Mouse (Mus musculus) urinary bladder, adult 2 months (tissue): Measurements from ENCODE around the gene Otulinl. TPM values are rescaled to one million over a fixed set of nuclear protein-coding genes. Genes with fewer than 3 reads are reported as not detected.
"Not testable (repeated sequence)": the region's sequence is repeated elsewhere in the genome, so short reads cannot be mapped to it uniquely, and the experiment has no call there.

ENCODE experiments used
- DNase-seq: peaks from one replicate; pipeline ENCODE4 v3.0.0; 2022; ENCODE audit warnings: low spot score
- polyA plus RNA-seq: library from polyadenylated mRNA; depleted of rRNA; stranded (reverse); fragments of >200 nt; gene quantifications from 2 replicates; pipeline ENCODE4 v1.2.3, GENCODE M21; 2012; rRNA removed

The Otulinl gene
- polyA plus RNA-seq = 12.6 and 14.9 TPM in 2 replicates

DNA sequence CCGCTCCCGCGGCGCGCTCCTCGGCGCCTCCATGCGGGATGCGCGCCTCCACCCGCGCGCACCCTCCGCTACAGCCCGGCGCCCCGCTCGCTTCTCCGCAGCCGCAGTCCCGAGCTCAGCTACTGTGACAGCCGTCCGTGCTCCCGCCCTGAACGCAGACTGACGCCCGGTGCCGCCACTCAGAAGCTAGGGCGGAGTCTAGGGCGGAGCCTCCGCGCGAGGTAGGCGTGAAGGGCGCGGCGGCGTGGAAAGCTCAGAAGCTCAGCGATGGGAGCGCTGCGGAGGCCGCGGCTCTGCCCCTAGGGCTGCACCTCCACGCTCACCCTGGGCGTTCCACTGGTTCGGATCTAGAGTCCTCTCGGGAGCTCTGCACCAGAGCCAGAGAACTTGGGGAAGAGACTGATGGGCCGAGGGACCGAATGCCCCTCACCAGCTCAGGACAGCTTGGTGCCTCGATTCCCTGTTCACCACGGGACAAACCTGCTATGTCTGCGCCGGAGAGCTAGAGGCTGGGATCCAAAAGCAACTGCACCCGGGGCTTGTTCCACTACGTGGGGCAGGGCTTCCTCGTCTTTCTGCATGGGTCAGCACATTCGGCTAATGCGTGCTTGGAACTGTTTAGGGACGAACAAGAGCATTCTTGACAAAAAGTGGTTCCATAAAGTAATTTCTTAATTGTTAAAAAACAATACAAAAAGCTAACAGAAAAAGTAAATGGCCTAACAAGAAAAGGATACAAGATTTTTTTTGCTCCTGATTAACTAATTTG is at the start of gene Otulinl:
Otulinl (minus strand) TSS at position 161 of the 769 bp plus-strand sequence.
- peak; percentile 88 for DNase-seq

DNA sequence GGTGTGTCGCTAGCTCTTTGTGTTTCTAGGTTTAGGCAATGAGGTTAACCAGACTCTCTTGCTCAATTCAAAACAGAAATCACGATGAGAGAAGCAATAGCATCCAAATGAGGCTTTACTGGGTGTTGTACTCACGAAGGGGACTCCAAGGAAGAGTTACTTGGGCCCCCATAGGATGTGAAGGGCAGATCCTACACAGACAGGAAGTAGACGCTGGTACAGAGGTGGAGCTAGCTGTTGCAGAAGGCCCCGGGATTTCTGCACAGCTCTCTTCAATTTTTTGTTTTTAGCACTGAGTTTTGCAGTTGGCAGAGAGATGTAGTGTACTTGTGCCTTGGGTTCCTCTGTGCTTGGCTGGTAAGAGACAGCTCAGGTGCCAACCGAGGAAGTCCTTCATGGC is 44.8 kb upstream of the Otulinl start:
- no peak for DNase-seq

DNA sequence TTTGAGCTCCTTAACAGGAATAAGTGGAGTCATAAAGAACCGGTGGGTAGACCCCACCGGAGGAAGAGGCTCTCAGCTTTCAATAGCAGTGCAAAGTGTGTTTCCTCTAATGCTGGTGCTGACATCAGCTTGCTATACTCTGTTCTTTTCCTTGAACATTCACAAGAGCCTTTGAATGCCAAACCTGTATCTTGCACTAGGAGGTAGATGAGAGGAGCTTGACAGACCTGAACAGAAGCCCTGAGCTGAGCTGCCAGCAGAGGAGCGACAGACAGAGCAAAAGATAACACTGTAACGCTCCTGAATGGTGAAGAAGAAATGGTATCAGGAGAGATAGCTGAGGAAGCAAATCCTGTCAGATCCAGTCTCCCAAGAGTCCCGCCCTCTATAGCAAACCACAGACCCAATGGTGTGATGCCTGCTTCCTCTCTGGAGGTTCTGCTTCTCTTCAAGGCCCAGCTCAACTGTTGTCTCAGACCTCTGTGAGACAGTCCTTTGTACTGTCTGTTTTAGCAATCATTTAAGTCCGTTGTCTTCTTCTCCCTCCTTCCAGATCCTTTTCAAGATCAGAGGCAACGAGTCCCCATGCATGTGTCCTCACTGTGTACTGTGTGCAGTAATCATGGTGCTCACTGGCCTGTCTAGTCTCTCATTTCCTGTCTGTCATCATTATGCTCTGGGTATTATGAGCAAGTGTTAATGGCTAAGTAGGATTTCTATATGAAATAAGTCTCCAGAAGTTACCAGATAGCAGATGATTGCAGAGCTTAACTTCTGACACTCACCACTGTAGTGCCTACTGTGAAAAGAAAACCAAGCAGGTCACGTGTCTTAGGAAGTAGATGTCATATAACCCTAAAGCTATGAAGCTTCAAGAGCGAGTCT is 43.7 kb upstream of the Otulinl start:
- no peak for DNase-seq

DNA sequence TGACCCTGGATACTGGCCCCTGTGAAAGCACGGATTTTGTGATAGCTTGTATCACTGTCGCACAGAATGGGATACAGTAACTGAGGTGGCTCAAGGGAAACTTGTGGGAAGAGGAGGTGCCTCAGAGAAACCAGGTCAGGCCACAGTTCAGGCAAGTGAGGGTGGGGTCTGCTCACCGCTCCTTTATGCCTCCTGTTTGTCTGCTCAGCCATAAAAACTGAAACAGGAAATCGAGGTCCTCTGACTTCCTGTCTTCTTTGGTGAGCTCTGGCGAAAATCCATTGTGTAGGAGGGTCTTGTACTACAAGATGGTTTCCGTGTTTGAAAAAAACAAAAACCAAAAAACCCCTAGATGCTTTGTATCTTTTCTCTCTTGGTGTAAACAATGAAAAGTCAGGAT is 42.9 kb upstream of the Otulinl start:
- DNase-seq = no peak

DNA sequence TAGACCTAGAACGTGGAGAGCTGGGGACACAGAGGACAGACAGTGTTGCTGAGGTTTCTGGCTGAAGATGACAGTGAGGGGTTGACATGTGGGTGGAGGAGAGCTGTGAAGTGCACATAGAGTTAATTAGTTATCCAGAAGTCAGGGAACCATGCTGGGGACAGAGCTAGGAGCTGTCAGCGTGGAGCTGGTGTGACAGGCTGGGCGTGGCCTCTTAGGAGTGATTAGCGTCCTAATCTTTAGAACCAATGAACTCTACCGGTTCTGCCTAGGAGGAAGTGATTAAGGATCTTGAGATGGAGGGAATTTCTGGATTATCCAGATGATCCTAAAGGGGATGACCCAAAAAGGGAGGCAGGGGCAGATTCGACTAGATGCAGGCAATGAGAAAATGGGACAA is 42.4 kb upstream of the Otulinl start:
- DNase-seq = no peak

DNA sequence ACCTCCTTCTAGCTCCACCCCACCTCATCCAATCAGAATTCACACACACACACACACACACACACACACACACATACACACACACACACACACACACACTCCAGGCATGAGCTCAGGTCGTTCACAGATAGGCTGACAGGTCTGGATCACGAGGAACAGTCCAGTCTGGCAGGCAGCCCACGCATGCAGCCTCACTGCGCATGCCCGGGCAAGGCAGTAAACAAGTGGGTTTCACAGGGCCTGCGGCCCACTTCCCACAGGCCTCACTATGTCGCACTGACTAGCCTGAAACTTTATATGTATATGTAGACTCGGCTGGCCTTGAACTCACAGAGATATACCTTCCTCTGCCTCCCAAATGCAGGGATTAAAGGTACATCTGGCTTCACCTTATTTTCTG is 38.9 kb upstream of the Otulinl start:
- DNase-seq = not testable (repeated sequence)

DNA sequence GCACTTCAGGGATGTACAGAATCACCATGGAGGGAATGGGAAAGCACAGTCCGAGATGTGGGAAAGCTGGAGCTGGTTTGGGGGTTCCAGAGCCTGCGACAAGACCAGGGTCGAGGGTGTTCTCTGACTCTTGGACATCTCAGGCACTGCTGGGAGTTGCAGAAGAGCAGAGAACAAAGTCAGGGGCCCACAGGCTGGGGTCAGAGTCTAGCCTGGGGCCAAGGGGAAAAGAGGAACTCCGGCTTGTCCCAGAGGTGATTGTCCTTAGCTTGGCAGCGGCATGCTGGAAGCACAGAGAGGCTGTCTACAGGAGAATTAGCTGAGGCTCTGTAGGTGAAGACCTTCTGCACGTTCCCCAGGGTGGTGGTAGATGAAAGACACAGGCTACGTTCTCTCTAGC is 37.3 kb upstream of the Otulinl start:
- no peak for DNase-seq

DNA sequence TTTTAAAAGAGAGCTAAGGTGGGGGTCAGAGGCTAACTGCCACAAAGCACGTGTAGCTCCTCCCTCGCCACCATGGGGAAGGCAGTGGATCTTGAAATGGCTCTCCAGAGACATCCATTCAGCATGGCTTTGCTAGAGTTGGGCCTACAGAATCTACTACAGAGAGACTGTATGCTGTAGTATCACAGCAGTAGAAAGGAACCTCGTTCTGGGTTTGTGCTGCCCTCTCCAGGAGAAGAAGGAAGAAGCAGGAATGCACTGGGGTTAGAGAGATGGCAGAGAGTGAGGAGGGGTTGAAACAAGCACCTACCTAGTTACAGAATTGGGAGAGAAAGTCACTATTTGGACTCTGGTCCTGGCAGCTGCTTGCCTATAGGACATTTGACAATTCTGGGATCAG is 34.0 kb upstream of the Otulinl start:
- DNase-seq = no peak

DNA sequence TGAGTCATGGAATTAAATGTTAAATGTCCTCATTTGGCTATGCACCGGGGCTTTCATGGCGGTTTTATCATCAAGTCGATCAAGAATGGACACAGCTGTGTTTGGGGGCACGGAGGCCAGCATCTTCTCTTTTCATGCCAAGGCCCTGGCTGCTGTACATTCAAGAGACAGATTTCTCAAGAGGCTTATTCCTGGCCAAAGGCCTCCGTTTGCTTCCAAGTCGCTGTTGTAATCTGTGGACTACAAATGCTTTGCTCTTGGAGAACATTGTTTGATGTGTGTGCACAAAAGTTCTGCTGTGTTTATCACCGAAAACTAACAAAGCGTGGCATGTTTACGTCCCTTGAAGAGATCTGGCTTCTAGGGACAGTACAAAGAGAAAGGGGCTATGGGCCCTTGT is 29.3 kb upstream of the Otulinl start:
- DNase-seq = no peak

DNA sequence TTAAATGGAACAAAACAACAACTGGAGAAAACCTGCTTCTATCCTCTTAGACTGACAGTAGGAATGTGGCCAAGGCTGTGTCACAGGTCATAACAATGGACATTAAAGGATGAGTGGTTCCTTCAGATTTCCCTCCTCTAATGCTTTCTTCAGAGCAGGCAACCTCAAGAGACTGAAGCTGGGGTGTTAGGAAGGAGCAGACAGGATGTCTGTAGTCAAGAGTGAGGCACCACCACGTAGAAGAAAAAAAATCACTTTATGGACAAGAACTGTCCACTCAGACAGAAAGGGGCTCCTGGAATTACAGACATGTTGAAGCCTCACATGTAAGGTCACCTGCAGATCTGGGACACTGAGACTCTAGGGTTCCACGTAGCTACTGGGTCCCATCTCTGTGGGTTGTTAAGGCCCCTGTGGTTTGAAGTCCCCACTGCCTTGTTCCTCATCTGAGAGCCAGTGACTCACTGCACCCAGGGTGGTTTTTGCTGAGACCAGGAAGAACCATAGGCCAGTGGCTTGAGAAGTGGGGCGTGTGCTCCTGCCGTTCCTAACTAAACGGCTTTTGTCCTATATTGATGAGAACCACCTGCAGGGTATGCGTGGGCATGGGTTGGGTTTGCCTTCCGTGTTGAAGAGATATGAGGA is 27.7 kb upstream of the Otulinl start:
- DNase-seq = no peak

DNA sequence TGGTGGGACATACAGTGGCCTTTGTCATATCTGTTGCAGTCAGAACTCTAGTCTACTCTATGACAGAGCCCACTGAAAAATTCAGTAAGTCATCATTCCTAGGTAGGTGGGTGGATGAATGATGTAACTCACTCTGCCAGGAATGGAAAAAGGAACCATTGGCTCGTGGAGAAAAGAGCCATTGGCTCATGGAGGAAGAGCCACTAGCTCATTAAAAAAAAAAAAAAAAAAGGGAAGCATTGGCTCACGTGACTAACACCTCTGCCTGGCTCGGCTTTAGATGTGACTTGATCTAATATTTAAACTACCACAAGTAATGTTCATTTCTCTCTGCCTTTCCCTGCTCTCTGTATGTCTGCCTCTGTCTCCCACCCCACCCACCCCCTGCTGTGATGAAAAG is 27.1 kb upstream of the Otulinl start:
- no peak for DNase-seq

DNA sequence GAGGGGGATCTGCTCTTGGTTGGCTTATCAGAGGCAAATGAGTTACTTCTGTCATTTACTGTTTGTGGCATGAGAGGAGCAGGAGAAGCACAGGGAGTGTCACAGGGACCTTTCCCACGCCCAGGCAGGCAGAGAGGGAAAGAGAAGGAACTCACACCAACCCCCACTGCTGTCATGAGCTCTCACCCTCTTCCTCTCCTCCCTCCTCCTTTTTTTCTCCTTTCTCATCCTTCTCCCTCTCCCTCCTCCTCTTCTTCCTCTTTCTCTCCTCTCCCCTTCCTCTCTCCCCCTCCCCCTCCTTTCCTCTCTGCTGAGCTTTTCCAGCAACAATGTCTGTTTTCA is 21.6 kb upstream of the Otulinl start:
- DNase-seq = no peak

DNA sequence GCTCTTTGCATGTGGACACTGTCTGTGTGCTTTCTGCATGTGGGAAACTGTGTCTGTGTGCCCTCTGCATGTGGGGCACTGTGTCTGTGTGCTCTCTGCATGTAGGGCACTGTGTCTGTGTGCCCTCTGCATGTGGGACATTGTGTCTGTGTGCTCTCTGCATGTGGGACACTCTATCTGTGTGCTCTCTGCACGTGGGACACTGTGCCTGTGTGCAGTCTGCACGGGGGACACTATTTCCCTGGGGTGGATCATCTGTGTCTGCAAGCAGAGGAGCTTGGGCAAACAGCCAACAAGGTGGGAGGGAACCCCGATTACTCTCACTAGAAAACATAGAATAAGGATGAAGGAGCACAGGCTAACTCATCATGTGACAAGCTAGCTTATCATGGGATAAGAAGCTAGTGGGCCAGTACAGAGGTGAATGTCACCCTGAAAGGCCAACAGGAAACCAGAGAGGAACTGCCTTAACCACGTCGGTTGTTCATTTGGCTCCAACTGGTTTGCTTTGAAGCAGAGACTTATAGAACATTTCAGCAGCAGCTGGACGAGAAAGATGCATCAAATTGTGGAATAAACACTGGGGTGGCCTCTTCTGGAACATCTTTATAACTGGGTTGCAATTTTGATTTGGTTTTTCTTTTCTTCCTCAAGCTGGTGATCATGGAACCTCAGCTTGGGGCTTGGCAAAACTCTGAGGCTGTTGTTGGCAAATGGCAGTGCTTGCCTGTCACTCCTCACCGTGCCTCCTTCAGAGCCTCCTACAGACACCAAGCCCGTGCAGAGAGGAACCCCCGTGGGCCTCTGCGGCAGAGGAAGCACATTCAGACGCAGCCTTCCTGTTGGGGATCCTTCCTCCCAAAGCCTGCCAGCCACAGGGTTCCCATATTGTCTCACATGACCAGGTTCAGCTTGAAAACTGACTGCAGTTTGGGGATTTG is 20.9 kb upstream of the Otulinl start:
- no peak for DNase-seq

DNA sequence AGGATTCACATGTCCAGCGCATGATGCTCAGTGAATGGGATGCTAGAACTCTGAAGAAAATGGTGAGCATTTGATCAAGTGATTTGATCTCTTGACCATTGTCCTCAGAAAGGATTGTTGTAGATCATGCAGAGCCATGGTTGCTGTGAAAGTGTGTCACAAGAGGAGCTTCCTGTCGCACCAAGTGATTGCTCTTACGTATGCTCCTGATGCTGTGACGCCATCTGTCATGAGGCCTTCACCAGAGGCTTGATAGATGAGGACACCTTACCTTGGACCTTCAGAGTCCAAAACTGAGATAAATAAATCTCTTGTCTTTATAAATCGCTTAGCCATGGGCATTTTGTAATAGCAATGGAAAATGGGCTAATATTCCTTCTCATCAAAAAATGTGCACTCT is 16.3 kb upstream of the Otulinl start:
- DNase-seq = no peak

DNA sequence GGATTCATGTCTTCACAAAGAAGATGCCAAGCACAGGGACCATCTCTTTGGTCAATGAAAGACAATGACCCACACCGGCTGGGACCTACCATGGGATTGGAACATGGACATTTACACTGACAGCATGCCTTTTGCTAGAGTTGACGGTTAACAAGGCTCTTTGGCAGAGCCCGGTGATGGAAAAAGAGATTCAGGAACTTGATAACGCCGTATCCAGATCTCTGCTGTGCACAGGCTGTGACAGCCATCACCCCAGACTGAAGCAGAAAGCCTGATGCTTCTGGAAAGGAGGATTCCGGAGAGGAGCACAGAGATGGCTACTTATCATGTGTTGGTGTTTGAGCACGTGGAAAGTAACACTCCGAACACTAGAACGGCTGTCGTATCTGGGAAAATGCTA is 11.9 kb upstream of the Otulinl start:
- no peak for DNase-seq

DNA sequence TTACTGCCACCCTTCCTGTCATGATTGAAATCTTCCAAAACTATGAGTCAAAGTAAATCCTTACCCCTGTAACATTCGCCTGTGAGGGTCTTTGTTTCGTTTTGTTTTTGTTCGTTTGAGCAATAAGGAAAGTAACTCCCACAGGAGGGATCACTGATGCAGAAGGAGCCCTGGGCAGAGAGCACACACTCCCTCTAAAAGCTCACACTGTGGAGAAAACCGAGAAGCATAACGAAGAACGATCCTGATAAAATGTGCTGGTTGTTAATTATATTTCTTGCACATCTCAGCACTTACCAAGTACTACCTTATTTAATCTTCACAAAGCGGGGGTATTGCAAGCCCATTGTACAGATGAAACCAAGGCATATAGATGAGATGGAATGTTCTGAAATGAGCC is 10.8 kb upstream of the Otulinl start:
- no peak for DNase-seq

DNA sequence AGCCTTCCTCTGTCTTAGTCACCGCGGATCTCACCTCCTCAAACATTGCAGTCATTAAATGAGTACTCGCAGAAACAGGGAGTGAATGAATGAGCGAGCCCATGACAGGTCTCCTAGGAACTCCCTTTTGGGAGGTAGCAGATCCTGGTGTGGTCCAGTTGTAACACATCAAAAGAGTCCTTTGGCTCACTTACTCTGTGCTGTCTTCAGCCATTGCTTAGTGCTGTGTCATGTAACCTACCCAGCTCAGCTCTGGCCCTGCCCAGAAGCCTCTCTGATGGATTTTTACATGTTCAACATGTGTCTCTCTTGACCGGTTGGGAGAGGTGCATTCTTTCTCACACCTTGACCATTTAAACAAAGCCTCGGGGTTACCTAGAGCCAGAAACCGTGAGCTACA is 9.8 kb upstream of the Otulinl start:
- DNase-seq = no peak

DNA sequence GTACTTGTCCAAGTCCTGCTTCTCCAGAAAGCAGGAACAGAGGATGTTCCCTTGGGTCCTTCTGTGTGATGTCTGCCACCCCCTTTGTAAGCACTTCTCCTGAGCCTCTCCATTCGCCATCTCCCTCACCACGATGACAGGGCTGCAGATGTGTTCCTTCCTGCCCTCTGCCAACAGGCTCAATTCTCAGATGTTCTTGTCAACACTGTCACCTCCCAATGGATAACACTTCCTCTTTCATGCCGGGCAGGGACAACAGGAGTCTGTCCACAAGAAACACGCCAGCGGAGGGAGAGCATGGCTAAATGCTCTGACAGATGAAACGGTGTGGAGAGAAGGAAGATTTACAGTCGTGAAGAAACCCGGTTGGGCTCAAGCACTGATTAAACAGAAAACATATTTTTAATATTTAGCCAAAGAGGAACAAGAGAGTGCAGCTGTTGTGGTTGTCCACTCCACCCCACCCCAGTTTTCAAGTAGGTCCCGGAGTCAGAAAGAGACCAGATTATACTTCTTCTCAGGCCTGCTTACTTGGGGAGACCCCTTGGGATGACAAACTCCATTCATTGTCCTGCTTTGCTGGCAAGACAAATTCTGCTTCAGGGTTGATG is 6.8 kb upstream of the Otulinl start:
- no peak for DNase-seq

DNA sequence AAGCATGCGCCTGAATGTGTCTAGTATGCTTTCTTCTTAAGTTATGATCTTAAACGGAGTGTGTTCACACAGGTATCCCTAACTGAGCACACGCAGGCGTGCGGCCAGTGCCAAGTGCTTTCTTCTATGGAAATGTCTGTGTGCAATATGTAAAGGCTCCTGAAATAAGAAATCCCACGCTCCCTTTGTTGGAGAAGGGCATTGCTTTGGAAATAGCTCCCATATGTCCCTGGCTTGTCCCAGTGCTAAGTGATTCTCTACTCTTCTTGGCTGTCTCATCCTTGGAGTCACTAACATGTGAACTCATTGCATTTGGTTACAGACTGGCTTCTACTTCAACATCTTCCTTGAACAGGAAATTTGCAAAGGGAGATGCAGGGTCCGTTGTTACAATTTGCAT is 3.4 kb upstream of the Otulinl start:
- DNase-seq = no peak

DNA sequence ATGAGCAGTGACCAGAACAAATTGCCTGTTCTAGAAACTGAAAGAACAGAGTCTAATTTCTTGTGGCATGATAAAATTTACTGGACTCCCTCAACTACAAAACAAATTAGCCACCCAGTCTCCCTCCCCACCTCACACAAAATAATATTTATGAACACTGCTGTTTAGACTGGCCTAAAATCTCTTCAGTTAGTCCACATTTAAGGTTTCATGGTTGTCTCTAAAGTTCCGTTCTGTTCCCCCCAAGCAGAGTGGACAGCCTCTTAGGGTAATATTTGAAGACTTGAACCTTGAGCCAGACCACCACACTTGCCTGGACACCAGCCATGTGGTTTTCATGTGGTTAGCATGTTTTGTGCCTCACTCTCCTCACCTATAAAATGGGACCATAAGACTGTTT is 1.8 kb upstream of the Otulinl start:
- DNase-seq = no peak

DNA sequence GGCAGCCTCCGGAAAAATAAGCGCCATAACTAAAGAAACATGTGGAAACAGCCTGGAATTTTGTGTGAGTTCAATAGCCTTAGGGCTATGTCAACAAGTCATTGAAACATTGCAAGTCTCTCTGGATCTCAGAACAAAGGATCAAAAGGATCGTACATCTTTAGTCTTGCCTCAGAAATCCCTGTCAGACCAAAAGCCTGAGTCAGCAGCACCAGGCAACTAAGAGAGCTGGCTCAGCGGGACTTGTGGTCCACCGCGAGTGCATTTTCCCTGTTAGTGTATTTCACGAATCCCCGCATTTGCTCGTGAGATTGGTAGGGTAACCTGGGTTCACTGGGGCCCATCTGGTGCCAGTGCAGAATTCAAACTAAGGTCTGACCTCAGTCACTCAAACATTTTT is 1.2 kb upstream of the Otulinl start:
- DNase-seq = no peak
